Mouse (Mus musculus): ENCODE measurements around the gene Rdh13.

Rdh13 gene

GRCm38 (mm10) chr7:4445216-4445791 is at the start of gene Rdh13:
Rdh13 (minus strand) TSS chr7:4445649.
- in situ Hi-C loops (cut with MboI, MseI), result loop anchor here (25.0 kb wide), 1 partner anchor 833 kb away; the partner anchor contains the start of genes Ndufa3 and Oscar

- in situ Hi-C loops (cut with MboI, MseI), result no loop called here
Observed at GRCm38 (mm10) chr7:4493991-4494390, 48.5 kb upstream of the Rdh13 start.

GRCm38 (mm10) chr7:4492284-4493224 is 47.1 kb upstream of the Rdh13 start:
- in situ Hi-C loops (cut with MboI, MseI), result no loop called here

- in situ Hi-C loops (cut with MboI, MseI), result no loop called here
Observed at GRCm38 (mm10) chr7:4491308-4491707, 45.9 kb upstream of the Rdh13 start.

GRCm38 (mm10) chr7:4482281-4482680 is 36.8 kb upstream of the Rdh13 start:
- in situ Hi-C loops (cut with MboI, MseI), result no loop called here

GRCm38 (mm10) chr7:4479674-4480073 is 34.2 kb upstream of the Rdh13 start:
- in situ Hi-C loops (cut with MboI, MseI), result no loop called here

GRCm38 (mm10) chr7:4478796-4479291 is 33.4 kb upstream of the Rdh13 start:
- in situ Hi-C loops (cut with MboI, MseI), result no loop called here

GRCm38 (mm10) chr7:4478021-4478795 is 32.8 kb upstream of the Rdh13 start:
- in situ Hi-C loops (cut with MboI, MseI), result no loop called here

- in situ Hi-C loops (cut with MboI, MseI), result no loop called here
Observed at GRCm38 (mm10) chr7:4473940-4474339, 28.5 kb upstream of the Rdh13 start.

- in situ Hi-C loops (cut with MboI, MseI), result no loop called here
Observed at GRCm38 (mm10) chr7:4471179-4471555, 25.7 kb upstream of the Rdh13 start.

- in situ Hi-C loops (cut with MboI, MseI), result no loop called here
Observed at GRCm38 (mm10) chr7:4470275-4471178, 25.1 kb upstream of the Rdh13 start.

GRCm38 (mm10) chr7:4467801-4468200 is 22.4 kb upstream of the Rdh13 start:
- in situ Hi-C loops (cut with MboI, MseI), result no loop called here

GRCm38 (mm10) chr7:4464194-4464824 is 18.9 kb upstream of the Rdh13 start:
- in situ Hi-C loops (cut with MboI, MseI), result no loop called here

GRCm38 (mm10) chr7:4460576-4461434 is 15.4 kb upstream of the Rdh13 start, which contains the start of gene Eps8l1:
Eps8l1 (plus strand) TSS chr7:4460674.
- in situ Hi-C loops (cut with MboI, MseI), result no loop called here

GRCm38 (mm10) chr7:4452644-4453043 is 7.2 kb upstream of the Rdh13 start:
- in situ Hi-C loops (cut with MboI, MseI), result no loop called here

GRCm38 (mm10) chr7:4449211-4449610 is 3.8 kb upstream of the Rdh13 start:
- in situ Hi-C loops (cut with MboI, MseI), result loop anchor here (25.0 kb wide), 1 partner anchor 837 kb away; the partner anchor contains the start of genes Ndufa3 and Oscar

- in situ Hi-C loops (cut with MboI, MseI), result loop anchor here (25.0 kb wide), 1 partner anchor 836 kb away; the partner anchor contains the start of genes Ndufa3 and Oscar
Observed at GRCm38 (mm10) chr7:4448439-4448838, 3.0 kb upstream of the Rdh13 start.

- in situ Hi-C loops (cut with MboI, MseI), result loop anchor here (25.0 kb wide), 1 partner anchor 835 kb away; the partner anchor contains the start of genes Ndufa3 and Oscar
Observed at GRCm38 (mm10) chr7:4447138-4447537, 1.7 kb upstream of the Rdh13 start.

GRCm38 (mm10) chr7:4440549-4440948 is 4.9 kb downstream of the Rdh13 start:
- in situ Hi-C loops (cut with MboI, MseI), result loop anchor here (25.0 kb wide), 1 partner anchor 828 kb away; the partner anchor contains the start of genes Ndufa3 and Oscar
